Mouse (Mus musculus) intestine, embryonic 16.5 days (tissue): ENCODE data around the gene Pdia6. TPM values are rescaled to one million over a fixed set of nuclear protein-coding genes. Genes with fewer than 3 reads are reported as not detected.

Experiments used
- ATAC-seq: fragments of 200-750 bp; cut with Nextera tagmentation; 2 replicates; pipeline ENCODE4 v1.8.0; 2017; ENCODE audit warnings: moderate TSS enrichment, moderate library complexity
- H3K27ac ChIP-seq: fragments of 300-500 bp; sonication (generic); 2 replicates; pipeline ENCODE4 v1.5.1; 2014; ENCODE audit warnings: mild to moderate bottlenecking, low read length
- H3K27me3 ChIP-seq: fragments of 300-500 bp; sonication (generic); replicated peaks from 2 replicates; pipeline ENCODE4 v1.6.1; 2014; ENCODE audit warnings: low read length, control low read depth, mixed read lengths; ENCODE audit not compliant: control insufficient read depth, insufficient read depth
- H3K36me3 ChIP-seq: fragments of 300-500 bp; sonication (generic); 2 replicates; pipeline ENCODE4 v1.6.1; 2014; ENCODE audit warnings: low read length, control low read depth; ENCODE audit not compliant: control insufficient read depth, insufficient read depth
- H3K4me1 ChIP-seq: fragments of 300-500 bp; sonication (generic); 2 replicates; pipeline ENCODE4 v1.6.1; 2014; ENCODE audit warnings: low read length, control low read depth, mixed read lengths; ENCODE audit not compliant: control insufficient read depth, insufficient read depth
- H3K4me2 ChIP-seq: fragments of 300-500 bp; sonication (generic); 2 replicates; pipeline ENCODE4 v1.6.1; 2014; ENCODE audit warnings: low read depth, low read length, control low read depth
- H3K4me3 ChIP-seq: fragments of 300-500 bp; sonication (generic); 2 replicates; pipeline ENCODE4 v1.5.1; 2014; ENCODE audit warnings: mild to moderate bottlenecking, low read length
- H3K9ac ChIP-seq: fragments of 300-500 bp; sonication (generic); 2 replicates; pipeline ENCODE4 v1.6.1; 2014; ENCODE audit warnings: low read depth, low read length
- H3K9me3 ChIP-seq: fragments of 300-500 bp; sonication (generic); 2 replicates; pipeline ENCODE4 v1.6.1; 2016; ENCODE audit warnings: low read length, control low read depth; ENCODE audit not compliant: control insufficient read depth
- WGBS: fragments of 180-500 bp; shearing (Covaris S2); extraction: QIAGEN DNeasy Blood & Tissue Kit; methylation state at CpG from one replicate; pipeline ENCODE4 v1.1.7; 2014; 5-methylcytosine and 5-hydroxymethylcytosine counted together
- polyA plus RNA-seq: library from polyadenylated mRNA; unstranded; fragments of >200 nt; fragmentation: Nextera tagmentation; extraction: Ambion mirVana; gene quantifications from 2 replicates; pipeline ENCODE4 v1.2.1, GENCODE M21; 2015

Gene Pdia6
- polyA plus RNA-seq, 1 experiment from 2014 or later = 650 TPM

- no peaks in the 10 kb centered on the region for H3K27me3 ChIP-seq
- H3K4me3 ChIP-seq = no peak overlapping the region
- H3K4me1 ChIP-seq = no peaks in the 10 kb centered on the region
- no peaks in the 10 kb centered on the region for H3K9me3 ChIP-seq
- no peaks in the 10 kb centered on the region for H3K36me3 ChIP-seq
- 84% methylated on average over 14 of the region's 14 CpGs for WGBS
- no peak overlapping the region for H3K9ac ChIP-seq
- no peak for ATAC-seq
- no peak overlapping the region for H3K27ac ChIP-seq
- H3K4me2 ChIP-seq = no peak overlapping the region
These were observed 34.8 kb upstream of the Pdia6 start for GRCm38 (mm10) chr12:17231513-17231912.

DNA sequence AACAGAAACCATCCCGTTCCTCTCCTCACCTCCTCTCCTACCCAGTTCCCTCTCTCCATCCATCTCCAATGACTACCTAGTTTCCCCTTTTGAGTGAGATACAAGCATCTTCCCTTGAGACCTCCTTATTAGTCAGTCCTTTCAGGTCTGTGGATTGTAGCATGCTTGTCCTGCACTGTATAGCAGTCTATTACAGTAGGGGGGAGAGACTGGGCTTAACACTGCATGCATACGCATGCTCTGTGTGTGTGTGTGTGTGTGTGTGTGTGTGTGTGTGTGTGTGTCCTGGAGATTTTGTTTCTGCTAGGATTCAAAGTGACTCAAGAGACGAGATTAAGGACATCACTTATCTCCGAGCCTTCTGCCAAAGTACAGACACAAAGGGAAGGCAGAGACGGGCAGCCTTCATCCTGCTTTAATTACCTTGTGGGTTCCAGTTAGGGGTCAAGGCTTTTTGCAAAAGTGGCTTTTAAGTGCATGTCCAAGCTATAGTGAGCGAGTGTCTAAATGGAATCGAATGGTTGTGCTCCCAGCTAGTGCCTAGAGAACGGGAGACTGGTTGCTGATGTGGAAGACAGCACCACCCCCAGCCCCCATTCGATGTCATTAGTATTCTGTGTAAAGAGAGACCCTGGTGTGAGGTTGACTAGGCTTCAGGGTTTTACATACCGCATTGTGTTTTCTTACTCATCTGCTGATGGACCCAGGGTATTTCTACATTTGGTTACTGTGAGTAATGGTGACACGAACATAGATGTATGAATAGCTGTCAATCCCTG lies 30.6 kb upstream of the Pdia6 start:
- Histone ChIP-seq H3K9ac (no peak overlapping the region), H3K4me3 (no peak overlapping the region), H3K4me2 (no peak overlapping the region), H3K4me1 (no peaks in the 10 kb centered on the region), H3K9me3 (no peaks in the 10 kb centered on the region), H3K27me3 (no peaks in the 10 kb centered on the region), H3K36me3 (no peaks in the 10 kb centered on the region), H3K27ac (no peak overlapping the region)
- ATAC-seq = no peak
- WGBS = 57% methylated on average over 11 of the region's 11 CpGs

DNA sequence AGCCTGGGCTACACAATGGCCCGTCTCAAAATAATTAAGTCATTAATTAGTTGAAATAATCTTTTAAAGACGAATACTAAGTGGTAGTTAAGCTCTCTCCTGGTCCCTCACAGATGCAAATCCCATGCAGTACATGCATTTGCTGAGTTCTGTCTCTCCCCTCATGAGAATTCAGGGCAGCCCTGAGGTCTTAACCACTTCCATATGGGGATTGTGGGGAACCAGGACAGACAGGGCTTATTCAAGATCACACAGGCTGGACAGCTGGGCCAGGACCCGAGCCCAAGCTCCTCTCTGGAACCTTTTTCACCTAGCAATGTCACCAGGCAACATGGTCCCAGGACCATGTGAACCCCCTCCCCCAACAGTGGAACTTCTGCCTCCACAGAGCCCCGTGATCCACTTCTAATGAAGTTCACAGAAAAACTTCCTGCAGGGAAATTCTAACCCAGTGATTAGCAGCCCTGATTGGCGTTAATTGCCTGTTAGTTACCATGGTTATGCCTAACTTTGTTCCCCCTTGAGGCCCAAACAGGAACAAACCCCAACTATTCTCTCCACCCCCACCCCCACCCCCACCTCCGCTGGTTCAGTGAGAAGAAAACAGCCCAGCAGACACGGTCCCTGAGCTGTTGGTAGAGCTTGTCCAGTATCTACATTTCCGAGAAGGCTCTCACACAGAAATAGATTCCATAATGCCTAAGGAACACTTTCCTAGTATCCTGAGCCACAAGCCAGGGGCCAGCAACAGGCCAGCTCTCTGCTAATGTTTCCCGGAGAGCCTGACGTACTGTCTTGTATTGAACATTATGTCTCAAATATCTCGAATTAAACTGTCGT lies 27.5 kb upstream of the Pdia6 start:
- ATAC-seq = no peak
- WGBS = 58% methylated on average over 12 of the region's 12 CpGs

GRCm38 (mm10) chr12:17239428-17239688 lies 27.0 kb upstream of the Pdia6 start:
- no peak overlapping the region for H3K27ac ChIP-seq
- no peak overlapping the region for H3K9ac ChIP-seq
- no peak for ATAC-seq
- H3K36me3 ChIP-seq = no peaks in the 10 kb centered on the region
- H3K4me1 ChIP-seq = no peaks in the 10 kb centered on the region
- no peak overlapping the region for H3K4me3 ChIP-seq
- no peaks in the 10 kb centered on the region for H3K27me3 ChIP-seq
- H3K9me3 ChIP-seq = no peaks in the 10 kb centered on the region
- no peak overlapping the region for H3K4me2 ChIP-seq

More for the DNA sequence above, 27.5 kb upstream of the Pdia6 start:
- no peaks in the 10 kb centered on the region for H3K4me1 ChIP-seq
- no peak overlapping the region for H3K27ac ChIP-seq
- H3K4me3 ChIP-seq = no peak overlapping the region
- no peak overlapping the region for H3K9ac ChIP-seq
- H3K27me3 ChIP-seq = no peaks in the 10 kb centered on the region
- no peak overlapping the region for H3K4me2 ChIP-seq
- H3K9me3 ChIP-seq = no peaks in the 10 kb centered on the region
- H3K36me3 ChIP-seq = no peaks in the 10 kb centered on the region

DNA sequence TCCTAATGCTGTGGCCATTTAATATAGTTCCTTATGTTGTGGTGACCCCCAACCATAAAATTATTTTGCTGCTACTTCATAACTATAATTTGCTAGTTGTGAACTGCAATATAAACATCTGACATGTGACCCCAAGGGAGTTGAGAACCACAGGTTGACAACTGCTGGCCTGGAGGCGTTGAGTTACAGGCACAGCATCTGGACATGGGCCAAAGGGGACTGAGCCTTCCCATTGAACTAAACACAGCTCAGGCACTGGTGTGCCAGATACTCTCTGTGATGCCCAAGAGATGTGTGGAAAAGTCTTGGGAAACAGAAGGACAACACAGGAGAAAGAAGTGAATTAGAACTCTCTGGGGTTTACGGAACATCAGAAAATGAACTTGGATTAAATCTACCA lies 25.3 kb upstream of the Pdia6 start:
- Histone ChIP-seq H3K9ac (no peak overlapping the region), H3K27ac (no peak overlapping the region), H3K4me3 (no peak overlapping the region), H3K36me3 (no peaks in the 10 kb centered on the region), H3K9me3 (no peaks in the 10 kb centered on the region), H3K4me2 (no peak overlapping the region), H3K4me1 (no peaks in the 10 kb centered on the region), H3K27me3 (no peaks in the 10 kb centered on the region)
- 84% methylated on average over 2 of the region's 2 CpGs for WGBS
- no peak for ATAC-seq

DNA sequence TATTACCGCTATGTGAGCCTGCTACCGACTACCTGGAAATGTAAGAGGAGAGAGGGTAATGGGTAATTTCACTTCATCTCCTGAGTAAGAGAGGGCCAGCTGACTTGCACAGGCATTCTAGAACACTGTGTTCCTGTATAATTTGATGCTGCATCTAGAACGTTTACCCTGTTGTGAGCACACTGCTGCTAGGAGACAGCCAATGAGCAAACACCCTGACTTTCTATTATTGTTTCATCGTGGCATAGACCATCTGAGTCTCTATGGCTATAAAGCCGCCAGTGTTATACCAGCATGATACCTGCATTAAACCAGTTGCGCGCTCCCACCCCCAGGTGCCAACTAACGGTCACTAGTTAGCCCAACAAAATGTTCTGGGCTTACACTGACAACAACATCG lies 24.7 kb upstream of the Pdia6 start:
- no peak overlapping the region for H3K9ac ChIP-seq
- no peak overlapping the region for H3K27ac ChIP-seq
- WGBS = 94% methylated on average over 9 of the region's 9 CpGs
- H3K36me3 ChIP-seq = no peaks in the 10 kb centered on the region
- no peak for ATAC-seq
- no peaks in the 10 kb centered on the region for H3K27me3 ChIP-seq
- H3K9me3 ChIP-seq = no peaks in the 10 kb centered on the region
- H3K4me2 ChIP-seq = no peak overlapping the region
- H3K4me1 ChIP-seq = no peaks in the 10 kb centered on the region
- no peak overlapping the region for H3K4me3 ChIP-seq

DNA sequence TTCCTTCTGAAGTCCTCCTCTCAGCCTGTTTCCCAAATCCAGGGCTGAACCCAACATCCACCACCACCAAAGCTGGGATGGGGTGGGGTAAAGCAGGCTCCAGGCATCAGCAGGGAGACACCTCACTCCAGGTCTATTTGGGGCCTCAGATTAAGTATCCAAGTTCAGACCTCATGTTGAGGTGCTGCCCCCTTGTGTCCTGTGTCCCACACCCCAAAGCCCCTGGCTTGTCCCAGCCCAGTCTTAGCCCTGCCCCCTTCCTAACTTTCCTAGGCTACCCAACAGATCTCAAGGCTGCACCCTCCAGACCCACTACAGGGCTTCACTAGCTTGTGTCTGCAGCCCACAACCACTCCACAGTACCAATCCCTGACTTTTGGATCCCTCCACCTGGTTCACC lies 24.3 kb upstream of the Pdia6 start:
- no peak overlapping the region for H3K4me3 ChIP-seq
- H3K27me3 ChIP-seq = no peaks in the 10 kb centered on the region
- H3K9me3 ChIP-seq = no peaks in the 10 kb centered on the region
- H3K4me1 ChIP-seq = no peaks in the 10 kb centered on the region
- no peaks in the 10 kb centered on the region for H3K36me3 ChIP-seq
- H3K9ac ChIP-seq = no peak overlapping the region
- H3K4me2 ChIP-seq = no peak overlapping the region
- no peak for ATAC-seq
- H3K27ac ChIP-seq = no peak overlapping the region

DNA sequence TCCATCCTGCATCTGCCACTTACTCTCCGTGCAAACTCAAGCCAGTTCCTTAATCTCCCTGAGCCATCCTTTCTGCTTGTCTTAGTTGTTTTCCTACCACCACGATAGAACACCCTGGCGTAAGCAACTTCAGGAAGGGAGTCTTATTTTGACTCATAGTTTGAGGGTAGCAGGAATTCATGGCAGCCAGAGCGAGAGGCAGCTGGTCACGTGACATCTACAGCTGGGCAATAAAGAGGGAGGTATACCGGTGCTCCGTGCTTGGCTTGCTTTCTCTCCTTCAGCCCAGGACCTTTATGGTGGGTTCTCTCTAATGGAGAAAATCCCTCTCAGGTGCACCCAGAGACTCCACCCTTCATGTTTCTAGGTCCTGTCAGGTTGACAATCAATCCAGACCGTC lies 15.4 kb upstream of the Pdia6 start:
- WGBS = 67% methylated on average over 8 of the region's 8 CpGs
- Histone ChIP-seq H3K9ac (no peak overlapping the region), H3K9me3 (no peaks in the 10 kb centered on the region; the same call in 1 of the 2 replicates), H3K27ac (no peak overlapping the region), H3K4me2 (no peak overlapping the region), H3K27me3 (no peaks in the 10 kb centered on the region; the same call in 1 of the 2 replicates), H3K4me3 (no peak overlapping the region), H3K36me3 (no peaks in the 10 kb centered on the region), H3K4me1 (no peaks in the 10 kb centered on the region)
- ATAC-seq = no peak

- H3K36me3 ChIP-seq = no peaks in the 10 kb centered on the region
- H3K9ac ChIP-seq = no peak overlapping the region
- H3K4me1 ChIP-seq = no peaks in the 10 kb centered on the region
- no peaks in the 10 kb centered on the region; the same call in 1 of the 2 replicates for H3K9me3 ChIP-seq
- peak; percentile 26; the same call in 1 of the 2 replicates for ATAC-seq
- H3K27me3 ChIP-seq = no peaks in the 10 kb centered on the region; the same call in 1 of the 2 replicates
- H3K4me2 ChIP-seq = no peak overlapping the region
- WGBS = 13% methylated on average over 9 of the region's 9 CpGs
- H3K27ac ChIP-seq = no peak overlapping the region
- H3K4me3 ChIP-seq = no peak overlapping the region
These were observed 13.3 kb upstream of the Pdia6 start for GRCm38 (mm10) chr12:17253069-17253468.
